Mouse (Mus musculus): Measurements from ENCODE around the gene Sipa1l1. TPM values are rescaled to one million over a fixed set of nuclear protein-coding genes. Genes with fewer than 3 reads are reported as not detected.

Sipa1l1 gene
- polyA plus RNA-seq, 1 experiment from 2014 or later = 37.2 TPM

GRCm38 (mm10) chr12:82364186-82364585 lies 195.1 kb downstream of the Sipa1l1 start:
- H3K36me3 ChIP-seq (ENCODE audit: control insufficient read depth, insufficient read depth, low read length) = no peaks in the 10 kb centered on the region; the same call in 1 of the 2 replicates
- no peak for ATAC-seq (replicated peaks; ENCODE audit: insufficient number of reproducible peaks, low FRiP score, low TSS enrichment)
- H3K4me1 ChIP-seq (ENCODE audit: control insufficient read depth, insufficient read depth, low read length) = peaks cover 9% of the 10 kb centered on the region
- no peak overlapping the region for H3K4me3 ChIP-seq (ENCODE audit: low read depth, low read length)
- no peaks in the 10 kb centered on the region for H3K9me3 ChIP-seq (replicated peaks; ENCODE audit: control insufficient read depth, low read length)
- H3K27me3 ChIP-seq (ENCODE audit: control insufficient read depth, insufficient read depth, low read length) = no peaks in the 10 kb centered on the region
- H3K27ac ChIP-seq (ENCODE audit: low read depth, low read length) = no peak overlapping the region
- H3K4me2 ChIP-seq = no peak overlapping the region
- H3K9ac ChIP-seq (ENCODE audit: low read depth, low read length) = no peak overlapping the region
- 81% methylated on average over 7 of the region's 7 CpGs for WGBS (ENCODE audit: insufficient replicate concordance)

DNA sequence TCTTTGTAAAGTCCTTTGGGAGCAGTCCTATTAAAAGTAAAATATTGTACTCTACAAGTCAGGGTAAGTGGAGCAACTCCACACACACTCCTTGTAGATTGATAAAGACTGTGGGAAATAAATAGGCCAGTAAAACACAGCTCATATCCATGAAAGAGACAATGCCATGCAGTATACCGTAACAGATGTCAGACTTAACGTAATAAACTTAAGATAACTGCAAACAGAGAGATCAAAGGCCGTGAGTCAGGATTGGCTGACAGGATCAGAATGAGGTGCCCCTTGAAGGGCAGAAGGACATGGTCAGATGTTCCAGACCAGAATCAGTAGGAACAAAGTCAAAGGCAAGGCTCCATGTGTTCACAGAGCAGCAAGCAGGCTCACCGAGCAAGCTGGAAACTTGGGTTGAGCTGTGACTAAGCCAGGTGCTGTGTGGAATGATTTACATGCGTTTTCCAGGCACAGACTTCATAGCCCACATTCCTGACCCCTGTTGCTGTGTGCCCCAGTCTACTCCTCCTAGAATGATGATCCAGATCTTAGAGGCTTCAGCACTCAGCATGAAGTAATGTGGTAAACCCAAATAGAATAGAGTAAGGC lies 196.3 kb downstream of the Sipa1l1 start:
- 33% methylated on average over 5 of the region's 5 CpGs for WGBS (ENCODE audit: insufficient replicate concordance)
- no peak for ATAC-seq (replicated peaks; ENCODE audit: insufficient number of reproducible peaks, low FRiP score, low TSS enrichment)
- H3K9ac ChIP-seq (ENCODE audit: low read depth, low read length) = no peak overlapping the region
- H3K4me3 ChIP-seq (ENCODE audit: low read depth, low read length) = no peak overlapping the region
- H3K9me3 ChIP-seq (replicated peaks; ENCODE audit: control insufficient read depth, low read length) = no peaks in the 10 kb centered on the region
- H3K4me2 ChIP-seq = no peak overlapping the region
- H3K27me3 ChIP-seq (ENCODE audit: control insufficient read depth, insufficient read depth, low read length) = no peaks in the 10 kb centered on the region
- H3K4me1 ChIP-seq (ENCODE audit: control insufficient read depth, insufficient read depth, low read length) = peaks cover 12% of the 10 kb centered on the region
- H3K36me3 ChIP-seq (ENCODE audit: control insufficient read depth, insufficient read depth, low read length) = no peaks in the 10 kb centered on the region; the same call in 1 of the 2 replicates
- peak overlapping the region; percentile 62 for H3K27ac ChIP-seq (ENCODE audit: low read depth, low read length)

DNA sequence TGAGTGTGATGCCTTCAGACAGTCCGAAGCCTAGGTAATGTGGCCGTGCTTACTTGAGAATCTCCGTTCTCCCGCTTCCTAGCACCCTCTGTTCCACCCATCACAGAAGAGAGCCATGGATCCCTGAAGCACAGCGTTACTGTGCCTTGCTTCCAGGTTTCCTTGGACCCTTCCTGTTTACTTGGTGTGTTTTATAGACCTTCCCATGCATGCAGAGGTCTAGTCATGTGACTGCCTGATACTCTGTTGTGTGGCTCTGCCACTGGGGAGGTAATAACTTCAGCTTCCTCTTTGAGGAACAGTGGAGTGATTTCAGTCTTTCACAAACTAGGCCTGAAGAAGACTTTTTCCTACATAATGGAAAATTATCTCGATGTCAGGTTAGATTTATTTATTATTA lies 197.6 kb downstream of the Sipa1l1 start:
- Histone ChIP-seq H3K27ac (ENCODE audit: low read depth, low read length) (no peak overlapping the region), H3K4me3 (ENCODE audit: low read depth, low read length) (no peak overlapping the region), H3K27me3 (ENCODE audit: control insufficient read depth, insufficient read depth, low read length) (no peaks in the 10 kb centered on the region), H3K4me1 (ENCODE audit: control insufficient read depth, insufficient read depth, low read length) (peaks cover 12% of the 10 kb centered on the region), H3K4me2 (no peak overlapping the region), H3K9ac (ENCODE audit: low read depth, low read length) (no peak overlapping the region), H3K9me3 (replicated peaks; ENCODE audit: control insufficient read depth, low read length) (no peaks in the 10 kb centered on the region), H3K36me3 (ENCODE audit: control insufficient read depth, insufficient read depth, low read length) (no peaks in the 10 kb centered on the region; the same call in 1 of the 2 replicates)
- ATAC-seq (replicated peaks; ENCODE audit: insufficient number of reproducible peaks, low FRiP score, low TSS enrichment) = no peak
- WGBS (ENCODE audit: insufficient replicate concordance) = 90% methylated on average over 6 of the region's 6 CpGs

DNA sequence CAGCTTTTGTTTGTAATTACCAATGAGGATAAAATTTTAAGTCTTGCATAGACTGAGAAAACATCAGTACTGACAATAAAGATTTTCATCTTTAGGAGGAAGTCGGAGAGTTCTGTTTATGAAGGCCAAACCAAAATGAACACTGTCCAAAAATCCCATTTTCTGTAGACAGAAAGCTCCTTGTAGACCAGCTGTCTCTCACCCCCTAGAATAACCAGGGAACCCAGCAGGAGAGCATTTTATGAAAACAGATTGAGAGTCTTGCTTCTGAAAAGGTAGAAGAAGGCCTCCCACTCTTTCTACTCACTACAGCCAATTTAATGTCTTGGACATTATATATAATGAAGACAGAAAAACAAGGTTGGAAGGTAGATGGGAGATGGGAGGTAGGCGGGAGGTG lies 198.2 kb downstream of the Sipa1l1 start:
- no peak for ATAC-seq (replicated peaks; ENCODE audit: insufficient number of reproducible peaks, low FRiP score, low TSS enrichment)
- H3K9me3 ChIP-seq (replicated peaks; ENCODE audit: control insufficient read depth, low read length) = no peaks in the 10 kb centered on the region
- no peak overlapping the region for H3K4me3 ChIP-seq (ENCODE audit: low read depth, low read length)
- no peak overlapping the region for H3K9ac ChIP-seq (ENCODE audit: low read depth, low read length)
- H3K4me1 ChIP-seq (ENCODE audit: control insufficient read depth, insufficient read depth, low read length) = peaks cover 12% of the 10 kb centered on the region
- H3K27me3 ChIP-seq (ENCODE audit: control insufficient read depth, insufficient read depth, low read length) = no peaks in the 10 kb centered on the region
- no peak overlapping the region for H3K4me2 ChIP-seq
- no peak overlapping the region for H3K27ac ChIP-seq (ENCODE audit: low read depth, low read length)
- H3K36me3 ChIP-seq (ENCODE audit: control insufficient read depth, insufficient read depth, low read length) = no peaks in the 10 kb centered on the region
- WGBS (ENCODE audit: insufficient replicate concordance) = 81% methylated on average over 2 of the region's 2 CpGs

DNA sequence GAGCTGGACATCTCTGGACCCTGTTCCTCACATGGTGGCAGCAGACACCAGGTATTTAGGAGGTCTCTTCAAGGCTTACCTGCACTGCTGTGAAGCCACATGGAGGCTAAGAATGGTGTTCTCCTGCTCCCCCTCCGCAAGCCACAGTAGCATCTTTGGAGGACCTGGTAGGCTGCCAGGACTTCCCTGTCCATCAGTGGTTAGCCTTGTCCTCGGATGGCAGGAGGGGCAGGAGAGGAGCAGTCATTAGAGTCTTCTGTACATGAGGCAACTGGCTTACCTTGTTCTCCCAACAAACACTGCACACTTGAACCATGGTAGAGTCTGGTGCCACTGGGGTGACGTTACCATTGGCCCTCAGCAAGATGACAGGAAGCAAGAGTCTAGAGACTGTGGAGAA lies 198.9 kb downstream of the Sipa1l1 start:
- Histone ChIP-seq H3K9ac (ENCODE audit: low read depth, low read length) (no peak overlapping the region), H3K4me3 (ENCODE audit: low read depth, low read length) (no peak overlapping the region), H3K4me2 (no peak overlapping the region), H3K27me3 (ENCODE audit: control insufficient read depth, insufficient read depth, low read length) (no peaks in the 10 kb centered on the region), H3K36me3 (ENCODE audit: control insufficient read depth, insufficient read depth, low read length) (no peaks in the 10 kb centered on the region), H3K9me3 (replicated peaks; ENCODE audit: control insufficient read depth, low read length) (no peaks in the 10 kb centered on the region), H3K4me1 (ENCODE audit: control insufficient read depth, insufficient read depth, low read length) (peaks cover 12% of the 10 kb centered on the region), H3K27ac (ENCODE audit: low read depth, low read length) (no peak overlapping the region)
- 80% methylated on average over 3 of the region's 3 CpGs for WGBS (ENCODE audit: insufficient replicate concordance)
- no peak for ATAC-seq (replicated peaks; ENCODE audit: insufficient number of reproducible peaks, low FRiP score, low TSS enrichment)

- H3K4me3 ChIP-seq (ENCODE audit: low read depth, low read length) = no peak overlapping the region
- H3K27me3 ChIP-seq (ENCODE audit: control insufficient read depth, insufficient read depth, low read length) = no peaks in the 10 kb centered on the region
- no peak overlapping the region for H3K4me2 ChIP-seq
- ATAC-seq (replicated peaks; ENCODE audit: insufficient number of reproducible peaks, low FRiP score, low TSS enrichment) = no peak
- 48% methylated on average over 5 of the region's 5 CpGs for WGBS (ENCODE audit: insufficient replicate concordance)
- H3K9me3 ChIP-seq (replicated peaks; ENCODE audit: control insufficient read depth, low read length) = no peaks in the 10 kb centered on the region
- no peaks in the 10 kb centered on the region for H3K36me3 ChIP-seq (ENCODE audit: control insufficient read depth, insufficient read depth, low read length)
- no peak overlapping the region for H3K27ac ChIP-seq (ENCODE audit: low read depth, low read length)
- peaks cover 18% of the 10 kb centered on the region for H3K4me1 ChIP-seq (ENCODE audit: control insufficient read depth, insufficient read depth, low read length)
- H3K9ac ChIP-seq (ENCODE audit: low read depth, low read length) = no peak overlapping the region
Measured at GRCm38 (mm10) chr12:82369402-82370160, 200.5 kb downstream of the Sipa1l1 start.

DNA sequence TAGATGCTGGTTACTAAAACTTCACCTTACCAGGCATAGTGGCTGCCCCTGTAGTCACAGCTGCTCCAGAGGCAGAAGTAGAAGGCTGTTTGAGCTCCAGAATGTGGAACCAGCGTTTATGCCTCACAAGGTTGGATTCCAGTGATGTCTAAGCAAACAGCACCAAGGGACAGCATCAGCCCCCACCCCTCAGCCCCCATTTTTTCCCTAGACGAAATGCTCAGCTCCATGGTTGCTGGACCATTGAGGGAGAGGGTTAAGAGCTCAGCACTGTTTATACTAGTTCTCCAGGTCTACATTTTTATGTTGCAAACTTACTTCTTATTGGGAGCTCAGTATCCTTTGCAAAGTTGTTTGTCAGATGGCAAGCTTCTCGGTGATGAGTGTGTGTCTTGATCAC lies 202.1 kb downstream of the Sipa1l1 start:
- Histone ChIP-seq H3K4me3 (ENCODE audit: low read depth, low read length) (no peak overlapping the region), H3K27ac (ENCODE audit: low read depth, low read length) (no peak overlapping the region), H3K9me3 (replicated peaks; ENCODE audit: control insufficient read depth, low read length) (no peaks in the 10 kb centered on the region), H3K36me3 (ENCODE audit: control insufficient read depth, insufficient read depth, low read length) (peaks cover 3% of the 10 kb centered on the region; the same call in 1 of the 2 replicates), H3K4me2 (no peak overlapping the region), H3K9ac (ENCODE audit: low read depth, low read length) (no peak overlapping the region), H3K4me1 (ENCODE audit: control insufficient read depth, insufficient read depth, low read length) (peaks cover 9% of the 10 kb centered on the region; the same call in 1 of the 2 replicates), H3K27me3 (ENCODE audit: control insufficient read depth, insufficient read depth, low read length) (no peaks in the 10 kb centered on the region)
- no peak for ATAC-seq (replicated peaks; ENCODE audit: insufficient number of reproducible peaks, low FRiP score, low TSS enrichment)
- 80% methylated on average over 3 of the region's 3 CpGs for WGBS (ENCODE audit: insufficient replicate concordance)

DNA sequence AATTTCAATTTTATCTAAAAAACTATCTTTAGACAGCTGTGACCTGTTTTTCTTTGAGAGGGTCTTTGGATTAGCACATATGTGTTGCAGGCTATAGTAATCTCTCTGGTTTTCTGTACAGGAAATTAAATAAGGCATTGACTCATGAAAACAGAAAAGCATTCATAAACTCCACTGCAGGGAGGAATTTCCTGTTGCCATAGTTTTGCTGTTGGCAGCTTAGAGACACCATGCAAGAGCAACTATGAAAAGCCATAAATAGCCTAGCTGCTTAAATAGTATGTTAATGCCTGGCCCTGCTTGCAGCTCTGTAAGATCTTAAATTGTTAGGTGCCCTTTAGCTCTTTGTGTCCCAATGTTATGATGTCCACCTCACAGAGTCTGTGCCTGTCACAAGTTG lies 204.9 kb downstream of the Sipa1l1 start:
- Histone ChIP-seq H3K4me3 (ENCODE audit: low read depth, low read length) (no peak overlapping the region), H3K9ac (ENCODE audit: low read depth, low read length) (no peak overlapping the region), H3K36me3 (ENCODE audit: control insufficient read depth, insufficient read depth, low read length) (peaks cover 3% of the 10 kb centered on the region; the same call in 1 of the 2 replicates), H3K27ac (ENCODE audit: low read depth, low read length) (no peak overlapping the region), H3K4me2 (no peak overlapping the region), H3K27me3 (ENCODE audit: control insufficient read depth, insufficient read depth, low read length) (no peaks in the 10 kb centered on the region), H3K9me3 (replicated peaks; ENCODE audit: control insufficient read depth, low read length) (no peaks in the 10 kb centered on the region), H3K4me1 (ENCODE audit: control insufficient read depth, insufficient read depth, low read length) (peaks cover 9% of the 10 kb centered on the region; the same call in 1 of the 2 replicates)
- ATAC-seq (replicated peaks; ENCODE audit: insufficient number of reproducible peaks, low FRiP score, low TSS enrichment) = no peak

- no peaks in the 10 kb centered on the region for H3K27me3 ChIP-seq (ENCODE audit: control insufficient read depth, insufficient read depth, low read length)
- no peak overlapping the region for H3K4me2 ChIP-seq
- no peak overlapping the region for H3K9ac ChIP-seq (ENCODE audit: low read depth, low read length)
- peaks cover 6% of the 10 kb centered on the region; the same call in 1 of the 2 replicates for H3K4me1 ChIP-seq (ENCODE audit: control insufficient read depth, insufficient read depth, low read length)
- no peak overlapping the region for H3K4me3 ChIP-seq (ENCODE audit: low read depth, low read length)
- H3K36me3 ChIP-seq (ENCODE audit: control insufficient read depth, insufficient read depth, low read length) = peaks cover 6% of the 10 kb centered on the region
- H3K9me3 ChIP-seq (replicated peaks; ENCODE audit: control insufficient read depth, low read length) = no peaks in the 10 kb centered on the region
- H3K27ac ChIP-seq (ENCODE audit: low read depth, low read length) = no peak overlapping the region
- WGBS (ENCODE audit: insufficient replicate concordance) = 78% methylated on average over 3 of the region's 3 CpGs
- no peak for ATAC-seq (replicated peaks; ENCODE audit: insufficient number of reproducible peaks, low FRiP score, low TSS enrichment)
Measured at GRCm38 (mm10) chr12:82382932-82383331, 213.8 kb downstream of the Sipa1l1 start.
